Mouse (Mus musculus): ENCODE measurements around the gene Pxn. TPM values are rescaled to one million over a fixed set of nuclear protein-coding genes. Genes with fewer than 3 reads are reported as not detected.
A peak's percentile ranks its signal among the peaks of the same experiment; 100 is the strongest.

Gene Pxn
- polyA plus RNA-seq, 1 experiment: 120 TPM

DNA sequence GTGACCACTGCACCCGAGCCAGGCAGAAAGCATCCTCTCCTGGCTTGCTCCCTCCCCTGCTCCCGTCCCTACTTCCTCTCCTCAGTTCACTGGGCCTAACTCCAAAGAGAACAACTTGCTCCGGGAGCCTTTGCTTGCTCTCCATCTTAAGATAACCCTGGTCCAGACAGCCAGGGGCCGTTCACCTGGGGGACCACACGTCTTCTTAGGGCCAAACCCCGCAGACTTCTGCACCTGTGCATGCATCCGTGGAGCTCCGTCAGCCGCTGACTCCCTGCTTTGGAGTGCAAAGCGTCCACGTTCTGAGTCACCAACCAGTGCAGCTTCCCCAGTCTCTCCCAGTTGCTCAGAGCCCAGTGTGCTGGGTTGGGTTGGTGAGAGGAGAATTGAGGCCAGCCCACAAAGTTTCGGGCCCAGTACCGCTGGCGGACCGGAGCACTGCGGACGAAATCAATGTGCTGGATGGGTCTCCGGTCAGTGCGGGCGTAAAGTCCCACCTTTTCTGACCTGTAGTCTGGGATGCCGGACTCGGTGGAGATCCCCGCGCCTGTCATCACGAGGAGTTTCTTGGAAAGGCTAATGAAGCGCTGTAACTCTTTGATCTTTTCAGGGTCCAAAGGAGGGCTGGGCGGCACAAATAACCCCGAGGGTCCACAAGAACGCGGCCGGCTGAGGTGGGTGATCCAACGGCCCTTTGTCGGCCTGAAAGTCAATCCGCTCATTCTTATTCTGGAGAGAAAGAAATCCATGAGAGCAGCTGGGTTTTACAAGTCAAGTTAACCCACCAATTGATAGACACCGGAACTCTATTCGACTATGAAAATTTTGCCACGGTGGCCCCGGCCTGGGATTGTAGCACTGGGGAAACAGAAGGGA, 23.8 kb upstream of the Pxn start:
- no peak for TF ChIP-seq TCF3 (IDR thresholded peaks at IDR 0.05; ENCODE audit: insufficient read length, low read depth)
- TF ChIP-seq POLR2A (IDR thresholded peaks at IDR 0.05; ENCODE audit: insufficient read length, low read depth): no peak
- TF ChIP-seq POLR2AphosphoS2 (IDR thresholded peaks at IDR 0.05; ENCODE audit: insufficient read length, low read depth): no peak
- no peak for TF ChIP-seq MYOG (IDR thresholded peaks at IDR 0.05; ENCODE audit: control insufficient read depth in 1 of 3, insufficient read depth in 1 of 3, insufficient read length in 2 of 3, low read depth in 2 of 3)
- no peak for TF ChIP-seq USF1 (IDR thresholded peaks at IDR 0.05; ENCODE audit: low read depth)
- TF ChIP-seq CEBPB (IDR thresholded peaks at IDR 0.05; ENCODE audit: insufficient read depth, poor library complexity, severe bottlenecking): no peak
- no peak for TF ChIP-seq E2F4 (IDR thresholded peaks at IDR 0.05; ENCODE audit: insufficient read depth)
- no peak overlapping the region for H3K4me2 ChIP-seq (ENCODE audit: low read depth)
- no peaks in the 10 kb centered on the region for H3K79me2 ChIP-seq (ENCODE audit: control insufficient read depth, insufficient read depth)
- H3K27me3 ChIP-seq (ENCODE audit: control insufficient read depth, insufficient read depth, insufficient read length): no peaks in the 10 kb centered on the region
- no peak overlapping the region for H3K4me3 ChIP-seq
- no peak overlapping the region for H3ac ChIP-seq (ENCODE audit: control insufficient read depth, insufficient read length)
- peaks cover 5% of the 10 kb centered on the region for H3K36me3 ChIP-seq (ENCODE audit: control insufficient read depth, insufficient read depth)

DNA sequence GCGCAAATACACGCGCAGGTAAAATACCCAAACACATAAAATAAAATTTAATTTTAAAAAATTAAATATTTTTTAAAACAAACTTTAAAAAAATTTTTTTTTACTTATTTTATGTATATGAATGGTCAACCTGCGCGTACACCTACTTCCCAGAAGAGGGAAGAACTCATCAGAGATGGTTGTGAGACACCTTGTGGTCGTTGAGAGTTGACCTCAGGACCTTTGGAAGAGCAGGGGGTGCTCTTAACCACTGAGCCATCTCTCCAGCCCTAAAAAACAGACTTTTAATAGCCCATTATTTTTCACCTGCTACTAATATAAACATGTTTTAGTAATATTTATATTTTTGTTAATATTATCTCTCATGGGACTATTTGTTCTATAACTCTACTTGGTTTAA, 23.1 kb upstream of the Pxn start:
- no peaks in the 10 kb centered on the region for H3K36me3 ChIP-seq (ENCODE audit: control insufficient read depth, insufficient read depth)
- TF ChIP-seq E2F4 (IDR thresholded peaks at IDR 0.05; ENCODE audit: insufficient read depth): no peak
- no peak for TF ChIP-seq CEBPB (IDR thresholded peaks at IDR 0.05; ENCODE audit: insufficient read depth, poor library complexity, severe bottlenecking)
- TF ChIP-seq MYOG (IDR thresholded peaks at IDR 0.05; ENCODE audit: control insufficient read depth in 1 of 3, insufficient read depth in 1 of 3, insufficient read length in 2 of 3, low read depth in 2 of 3): no peak
- no peak for TF ChIP-seq TCF12 (IDR thresholded peaks at IDR 0.05; ENCODE audit: insufficient read depth, poor library complexity, severe bottlenecking)
- TF ChIP-seq TCF3 (IDR thresholded peaks at IDR 0.05; ENCODE audit: insufficient read length, low read depth): no peak
- TF ChIP-seq SRF (IDR thresholded peaks at IDR 0.05; ENCODE audit: control insufficient read depth, insufficient read length, low read depth): no peak
- TF ChIP-seq USF1 (IDR thresholded peaks at IDR 0.05; ENCODE audit: low read depth): no peak
- TF ChIP-seq POLR2AphosphoS2 (IDR thresholded peaks at IDR 0.05; ENCODE audit: insufficient read length, low read depth): no peak
- TF ChIP-seq MYOD1 (IDR thresholded peaks at IDR 0.05; ENCODE audit: control insufficient read depth in 1 of 3, insufficient read length in 2 of 3, low read depth in 2 of 3): no peak
- no peak for TF ChIP-seq REST (IDR thresholded peaks at IDR 0.05; ENCODE audit: insufficient read depth, insufficient read length)
- no peak for TF ChIP-seq MAX (IDR thresholded peaks at IDR 0.05; ENCODE audit: low read depth)
- no peak for TF ChIP-seq POLR2A (IDR thresholded peaks at IDR 0.05; ENCODE audit: insufficient read length, low read depth)
- H3K27me3 ChIP-seq (ENCODE audit: control insufficient read depth, insufficient read depth, insufficient read length): no peaks in the 10 kb centered on the region
- H3K4me3 ChIP-seq: peak overlapping the region; percentile 50
- H3K4me2 ChIP-seq (ENCODE audit: low read depth): peak overlapping the region; percentile 96
- H3K79me2 ChIP-seq (ENCODE audit: control insufficient read depth, insufficient read depth): no peaks in the 10 kb centered on the region
- H3ac ChIP-seq (ENCODE audit: control insufficient read depth, insufficient read length): peak overlapping the region; percentile 36

DNA sequence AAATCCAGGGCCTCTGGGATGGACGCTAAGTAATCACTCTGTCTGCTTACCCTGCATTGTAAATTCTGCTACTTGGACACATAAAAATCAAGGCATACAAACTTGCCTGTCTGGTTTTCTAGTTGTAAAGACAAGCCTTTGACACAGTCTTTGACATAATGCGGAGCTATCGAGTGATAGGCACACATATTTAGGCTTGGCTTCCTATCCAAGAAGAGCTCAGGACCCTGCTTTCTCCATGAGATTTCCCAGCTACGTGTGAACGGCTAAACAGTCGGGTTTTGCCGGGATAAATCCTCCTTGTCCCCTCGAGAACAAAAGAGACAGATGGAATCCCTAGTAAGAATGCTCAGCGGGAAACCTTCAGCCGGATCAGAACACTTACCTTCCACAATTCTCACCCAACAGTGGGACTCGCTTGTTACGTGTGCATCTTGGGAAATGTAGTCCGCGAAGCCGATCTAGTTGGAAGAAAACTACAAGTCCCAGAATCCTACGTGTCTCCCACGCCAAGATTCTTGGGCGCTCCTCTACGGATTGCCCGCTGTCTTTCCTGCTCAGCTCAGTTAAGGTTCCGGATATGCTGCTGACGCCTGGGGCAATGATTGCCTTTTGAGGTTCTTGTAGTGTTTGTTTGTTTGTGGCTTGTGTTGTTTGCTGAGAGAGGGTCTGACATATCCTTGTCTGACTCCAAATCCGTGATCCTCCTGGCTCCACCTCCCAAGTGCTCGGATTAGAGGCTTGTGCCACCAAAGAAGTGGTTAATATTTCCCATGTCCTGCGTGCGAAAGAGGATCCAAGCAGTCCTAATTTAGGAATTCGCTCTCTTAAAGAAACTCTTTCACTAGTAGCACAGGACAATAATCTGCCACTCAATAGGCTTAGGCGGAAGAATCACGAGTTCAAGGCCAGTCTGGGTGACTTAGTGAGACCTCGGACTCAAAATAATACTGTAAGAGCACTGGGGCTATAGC, 22.2 kb upstream of the Pxn start, which contains the start of gene Sirt4:
Gene Sirt4 (minus strand): TSS at position 779 of the 974 bp plus-strand sequence.
- Histone ChIP-seq H3K36me3 (ENCODE audit: control insufficient read depth, insufficient read depth) (no peaks in the 10 kb centered on the region), H3K4me3 (peak within 1 kb of the TSS; percentile 50), H3K79me2 (ENCODE audit: control insufficient read depth, insufficient read depth) (no peaks in the 10 kb centered on the region), H3K27me3 (ENCODE audit: control insufficient read depth, insufficient read depth, insufficient read length) (no peaks in the 10 kb centered on the region), H3K4me2 (ENCODE audit: low read depth) (peak within 1 kb of the TSS; percentile 96), H3ac (ENCODE audit: control insufficient read depth, insufficient read length) (peak within 1 kb of the TSS; percentile 36)
- TF ChIP-seq TCF3 (IDR thresholded peaks at IDR 0.05; ENCODE audit: insufficient read length, low read depth) (no peak), POLR2AphosphoS2 (IDR thresholded peaks at IDR 0.05; ENCODE audit: insufficient read length, low read depth) (peak; percentile 74), MYOG (IDR thresholded peaks at IDR 0.05; ENCODE audit: control insufficient read depth in 1 of 3, insufficient read depth in 1 of 3, insufficient read length in 2 of 3, low read depth in 2 of 3) (no peak), POLR2A (IDR thresholded peaks at IDR 0.05; ENCODE audit: insufficient read length, low read depth) (peak; percentile 60)

DNA sequence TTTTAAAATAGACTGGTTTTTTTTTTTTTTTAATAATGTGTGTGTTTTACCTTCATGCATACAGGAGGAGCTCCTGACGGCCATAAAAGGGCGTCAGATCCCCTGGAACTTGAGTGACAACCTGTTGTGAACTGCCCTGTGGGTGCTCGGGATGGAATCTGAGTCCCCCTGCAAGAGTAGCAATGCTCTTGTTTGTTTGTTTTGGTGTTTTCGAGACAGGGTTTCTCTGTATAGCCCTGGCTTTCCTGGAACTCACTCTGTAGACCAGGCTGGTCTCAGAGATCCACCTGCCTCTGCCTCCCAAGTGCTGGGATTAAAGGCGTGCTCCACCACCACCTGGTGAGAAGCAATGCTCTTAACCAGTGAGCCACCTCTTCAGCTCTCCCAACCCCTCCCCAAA, 21.5 kb upstream of the Pxn start:
- Histone ChIP-seq H3K4me3 (peak overlapping the region; percentile 50), H3K79me2 (ENCODE audit: control insufficient read depth, insufficient read depth) (no peaks in the 10 kb centered on the region), H3K4me2 (ENCODE audit: low read depth) (peak overlapping the region; percentile 96), H3K27me3 (ENCODE audit: control insufficient read depth, insufficient read depth, insufficient read length) (no peaks in the 10 kb centered on the region), H3ac (ENCODE audit: control insufficient read depth, insufficient read length) (peak overlapping the region; percentile 36), H3K36me3 (ENCODE audit: control insufficient read depth, insufficient read depth) (no peaks in the 10 kb centered on the region)
- TF ChIP-seq SRF (IDR thresholded peaks at IDR 0.05; ENCODE audit: control insufficient read depth, insufficient read length, low read depth) (no peak), POLR2A (IDR thresholded peaks at IDR 0.05; ENCODE audit: insufficient read length, low read depth) (no peak), USF1 (IDR thresholded peaks at IDR 0.05; ENCODE audit: low read depth) (no peak), MAX (IDR thresholded peaks at IDR 0.05; ENCODE audit: low read depth) (no peak), E2F4 (IDR thresholded peaks at IDR 0.05; ENCODE audit: insufficient read depth) (no peak), MYOG (IDR thresholded peaks at IDR 0.05; ENCODE audit: control insufficient read depth in 1 of 3, insufficient read depth in 1 of 3, insufficient read length in 2 of 3, low read depth in 2 of 3) (no peak), TCF12 (IDR thresholded peaks at IDR 0.05; ENCODE audit: insufficient read depth, poor library complexity, severe bottlenecking) (no peak), MYOD1 (IDR thresholded peaks at IDR 0.05; ENCODE audit: control insufficient read depth in 1 of 3, insufficient read length in 2 of 3, low read depth in 2 of 3) (no peak), CEBPB (IDR thresholded peaks at IDR 0.05; ENCODE audit: insufficient read depth, poor library complexity, severe bottlenecking) (no peak), POLR2AphosphoS2 (IDR thresholded peaks at IDR 0.05; ENCODE audit: insufficient read length, low read depth) (no peak), TCF3 (IDR thresholded peaks at IDR 0.05; ENCODE audit: insufficient read length, low read depth) (no peak)
